Mouse (Mus musculus) kidney, adult 2 months (tissue): ENCODE results near the gene Ampd2.

ENCODE experiments used
- CTCF ChIP-seq: fragments of 200-500 bp; conservative IDR thresholded peaks from 2 replicates; pipeline ENCODE4 v1.5.1; 2011; ENCODE audit warnings: low read depth, mild to moderate bottlenecking, control low read depth, low read length, moderate library complexity, mixed read lengths; ENCODE audit not compliant: insufficient read depth, insufficient read length
- POLR2A ChIP-seq: fragments of 200-500 bp; IDR thresholded peaks from one replicate; pipeline ENCODE4 v1.6.1; 2011; ENCODE audit warnings: low read depth, low read length, control low read depth

DNA sequence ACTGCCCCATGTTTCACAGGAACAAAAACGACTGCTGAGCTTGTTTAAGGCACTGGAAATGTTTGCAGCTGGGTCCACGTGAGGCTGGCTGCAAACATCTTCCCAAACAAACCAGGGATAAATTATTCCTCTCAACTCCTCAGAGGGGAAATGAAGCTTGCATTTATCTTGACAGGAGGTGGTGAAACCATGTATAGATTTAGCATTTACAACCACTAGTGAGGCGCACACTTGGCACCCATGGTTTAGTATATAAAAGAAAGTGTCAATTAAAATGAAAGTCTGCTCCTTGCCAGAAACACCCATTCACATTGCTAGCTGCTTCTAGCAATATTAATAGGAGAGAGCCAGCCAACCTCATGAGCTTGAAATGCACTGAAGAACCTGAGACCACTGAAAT lies 15.1 kb upstream of the Ampd2 start:
- TF ChIP-seq POLR2A (no peak), CTCF (no peak)
